Mouse (Mus musculus) hindbrain, embryonic 13.5 days (tissue): ENCODE data around the gene Slitrk4. TPM values are rescaled to one million over a fixed set of nuclear protein-coding genes. Genes with fewer than 3 reads are reported as not detected.

Experiments
- ATAC-seq: fragments of 200-750 bp; cut with Nextera tagmentation; 2 replicates; pipeline ENCODE4 v1.8.0; 2017; ENCODE audit warnings: moderate TSS enrichment; ENCODE audit not compliant: low FRiP score
- H3K27ac ChIP-seq: fragments of 300-500 bp; sonication (generic); 2 replicates; pipeline ENCODE4 v1.5.1; 2015; ENCODE audit warnings: inconsistent platforms, mild to moderate bottlenecking, moderate library complexity
- H3K27me3 ChIP-seq: fragments of 300-500 bp; sonication (generic); 2 replicates; pipeline ENCODE4 v1.6.1; 2015; ENCODE audit warnings: mild to moderate bottlenecking, inconsistent platforms
- H3K36me3 ChIP-seq: fragments of 300-500 bp; sonication (generic); 2 replicates; pipeline ENCODE4 v1.6.1; 2015; ENCODE audit warnings: mild to moderate bottlenecking, inconsistent platforms
- H3K4me1 ChIP-seq: fragments of 300-500 bp; sonication (generic); replicated peaks from 2 replicates; pipeline ENCODE4 v1.6.1; 2015; ENCODE audit warnings: inconsistent platforms
- H3K4me2 ChIP-seq: fragments of 300-500 bp; sonication (generic); 2 replicates; pipeline ENCODE4 v1.6.1; 2015; ENCODE audit warnings: inconsistent platforms, mild to moderate bottlenecking, moderate library complexity
- H3K4me3 ChIP-seq: fragments of 300-500 bp; sonication (generic); 2 replicates; pipeline ENCODE4 v1.5.1; 2015; ENCODE audit warnings: mild to moderate bottlenecking, inconsistent platforms
- H3K9ac ChIP-seq: fragments of 300-500 bp; sonication (generic); 2 replicates; pipeline ENCODE4 v1.6.1; 2015; ENCODE audit warnings: mild to moderate bottlenecking, inconsistent platforms
- H3K9me3 ChIP-seq: fragments of 300-500 bp; sonication (generic); 2 replicates; pipeline ENCODE4 v1.6.1; 2016; ENCODE audit warnings: inconsistent platforms
- WGBS: fragments of 180-500 bp; shearing (Covaris S2); methylation state at CpG from one replicate; pipeline ENCODE4 v1.1.7; 2015; 5-methylcytosine and 5-hydroxymethylcytosine counted together
- polyA plus RNA-seq: library from polyadenylated mRNA; unstranded; fragments of >200 nt; fragmentation: Nextera tagmentation; extraction: Ambion mirVana; gene quantifications from 2 replicates; pipeline ENCODE4 v1.2.1, GENCODE M21; 2015

Gene Slitrk4
- polyA plus RNA-seq, result 12.1 and 13.7 TPM in 2 replicates

DNA sequence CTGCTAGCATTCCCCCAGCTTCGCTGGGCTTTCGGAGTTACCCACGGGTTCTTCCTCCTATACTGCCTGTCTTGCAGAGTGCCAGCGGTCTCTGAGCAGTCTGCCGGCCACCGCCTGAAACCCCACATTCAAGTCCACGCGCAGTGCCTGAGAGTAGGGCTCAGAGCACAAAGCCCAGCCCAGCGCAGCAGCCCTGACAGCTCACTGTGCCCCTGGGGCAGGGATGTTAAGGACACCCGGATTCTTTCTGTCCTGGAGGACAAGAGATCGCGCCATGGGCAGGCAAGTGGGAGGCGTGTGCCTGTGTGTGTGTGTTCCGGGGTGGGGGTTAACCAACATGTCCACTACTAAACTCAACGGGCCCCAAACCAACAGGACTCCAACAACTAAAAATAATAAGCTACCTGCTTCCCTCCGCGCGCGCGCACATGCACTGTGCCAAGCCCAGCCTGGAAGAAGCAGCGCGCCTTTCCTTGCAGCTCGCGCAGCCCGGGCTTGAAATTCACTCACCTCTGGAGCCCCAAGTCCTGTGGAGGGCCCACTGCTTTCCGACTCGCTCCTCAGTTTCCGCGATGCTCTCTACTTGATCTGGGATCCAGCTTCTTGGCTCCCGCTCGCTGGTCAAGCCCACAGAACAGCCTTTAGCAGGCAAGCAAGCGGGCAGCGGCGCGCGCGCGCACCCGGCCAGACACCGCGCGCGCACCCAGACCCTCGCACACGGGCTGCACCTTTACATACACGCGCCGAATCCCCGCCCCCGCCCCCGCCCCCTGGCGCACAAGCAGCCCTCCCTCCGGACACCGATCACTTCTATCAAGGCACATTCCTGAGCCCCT is at the start of gene Slitrk4:
Gene Slitrk4, minus strand, starts transcription at position 707 of the 836 bp plus-strand sequence.
- Histone ChIP-seq H3K27ac (peak within 1 kb of the TSS; percentile 80), H3K4me3 (peak within 1 kb of the TSS; percentile 54), H3K27me3 (no peaks in the 10 kb centered on the region), H3K9me3 (no peaks in the 10 kb centered on the region), H3K4me1 (no peaks in the 10 kb centered on the region), H3K9ac (peak within 1 kb of the TSS; percentile 73), H3K36me3 (no peaks in the 10 kb centered on the region), H3K4me2 (peak within 1 kb of the TSS; percentile 60)
- peak; percentile 79 for ATAC-seq
- whole genome bisulfite sequencing, result 12% methylated on average over 54 of the region's 54 CpGs

DNA sequence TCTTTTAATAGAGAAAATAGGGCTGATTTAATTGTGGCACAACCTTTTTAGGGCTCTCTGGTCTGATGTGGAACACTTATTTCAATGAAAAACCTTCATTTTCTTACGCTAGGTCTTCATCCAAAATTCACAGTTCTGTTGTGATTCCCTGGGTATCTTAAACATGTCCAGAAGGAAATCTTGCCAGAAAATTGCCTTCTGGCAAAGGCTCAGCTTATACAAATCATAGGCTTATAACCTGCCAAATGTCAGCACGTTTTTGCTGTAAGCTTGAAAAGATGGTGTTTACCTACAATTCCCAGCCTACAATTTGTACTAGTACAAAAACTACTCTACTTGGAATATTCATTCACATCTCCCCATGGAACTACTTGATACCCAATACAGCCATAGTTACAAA is 42.7 kb upstream of the Slitrk4 start:
- no peaks in the 10 kb centered on the region for H3K27me3 ChIP-seq
- ATAC-seq, result no peak
- H3K9ac ChIP-seq, result no peak overlapping the region
- H3K27ac ChIP-seq, result no peak overlapping the region
- no peaks in the 10 kb centered on the region for H3K9me3 ChIP-seq
- no peaks in the 10 kb centered on the region for H3K4me1 ChIP-seq
- H3K36me3 ChIP-seq, result no peaks in the 10 kb centered on the region
- no peak overlapping the region for H3K4me3 ChIP-seq
- H3K4me2 ChIP-seq, result no peak overlapping the region
- WGBS, result 78% methylated on average over 2 of the region's 2 CpGs

DNA sequence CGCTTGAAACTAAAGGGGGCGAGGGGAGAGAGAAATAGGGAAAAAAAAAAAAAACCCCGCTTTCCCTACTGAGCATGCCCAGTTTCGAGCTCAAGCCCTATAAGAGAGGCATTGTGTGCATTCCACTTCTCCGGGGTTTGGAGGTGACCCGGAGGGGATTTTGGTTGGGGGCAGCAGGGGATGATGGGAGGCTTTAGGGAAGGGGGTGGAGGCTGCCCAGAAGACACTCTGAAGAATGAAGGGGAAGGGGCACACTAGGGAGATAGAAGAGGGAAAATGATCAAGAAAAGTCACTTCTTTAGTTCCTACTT is 1.1 kb upstream of the Slitrk4 start:
- Histone ChIP-seq H3K4me1 (no peaks in the 10 kb centered on the region), H3K9me3 (no peaks in the 10 kb centered on the region), H3K4me2 (peak overlapping the region; percentile 60), H3K9ac (no peak overlapping the region), H3K27me3 (no peaks in the 10 kb centered on the region), H3K27ac (0 out of 2 replicates have a peak overlapping the region, but pooled peaks have one; percentile 8), H3K4me3 (peak overlapping the region; percentile 54), H3K36me3 (no peaks in the 10 kb centered on the region)
- peak; percentile 47 for ATAC-seq
- 7% methylated on average over 6 of the region's 6 CpGs for WGBS

DNA sequence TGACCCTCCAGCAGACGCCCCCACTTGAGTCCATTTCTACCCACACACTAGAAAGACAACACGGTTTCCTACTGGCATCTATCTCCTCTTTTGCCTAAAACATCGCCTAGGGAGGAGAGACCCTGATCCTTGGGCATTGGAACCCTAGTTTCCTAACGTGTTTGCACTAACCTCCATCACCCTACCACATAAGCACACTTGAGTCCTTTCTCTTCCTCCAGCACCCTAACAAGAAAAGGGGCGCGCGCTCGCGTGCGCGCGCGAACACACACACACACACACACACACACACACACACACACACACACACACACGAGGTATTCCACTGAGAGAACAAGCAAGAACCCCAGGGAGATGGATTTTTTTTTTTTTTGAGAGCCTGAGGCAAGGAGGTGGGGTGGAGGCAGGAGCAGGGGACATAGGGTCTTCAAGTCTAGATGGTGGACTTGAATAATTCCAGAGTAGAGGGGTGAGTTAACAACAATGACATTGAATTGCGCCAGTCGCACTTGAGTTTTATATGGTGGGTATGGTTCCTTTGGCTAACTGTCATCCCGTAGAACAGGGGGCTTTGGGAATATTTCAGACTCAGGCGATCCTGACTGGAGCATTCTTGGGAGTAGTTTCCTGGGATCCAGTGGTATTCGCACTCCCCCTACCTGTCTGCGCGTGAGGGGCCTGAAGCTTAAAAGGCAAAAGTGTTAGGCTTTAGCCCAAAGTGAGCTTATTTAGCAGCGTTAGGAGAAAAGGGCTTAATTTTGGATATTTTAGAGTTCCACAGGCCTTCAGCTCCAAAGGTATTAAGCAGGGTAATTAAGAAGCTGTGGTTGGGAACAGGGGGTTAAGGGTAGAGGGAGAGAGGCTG is 562 bp upstream of the Slitrk4 start:
- no peaks in the 10 kb centered on the region for H3K27me3 ChIP-seq
- no peaks in the 10 kb centered on the region for H3K36me3 ChIP-seq
- WGBS, result 16% methylated on average over 21 of the region's 22 CpGs
- H3K27ac ChIP-seq, result peak overlapping the region; percentile 80
- H3K4me2 ChIP-seq, result peak overlapping the region; percentile 60
- H3K9ac ChIP-seq, result peak overlapping the region; percentile 73
- H3K4me1 ChIP-seq, result no peaks in the 10 kb centered on the region
- peak; percentile 57 for ATAC-seq
- H3K4me3 ChIP-seq, result peak overlapping the region; percentile 54
- no peaks in the 10 kb centered on the region for H3K9me3 ChIP-seq

DNA sequence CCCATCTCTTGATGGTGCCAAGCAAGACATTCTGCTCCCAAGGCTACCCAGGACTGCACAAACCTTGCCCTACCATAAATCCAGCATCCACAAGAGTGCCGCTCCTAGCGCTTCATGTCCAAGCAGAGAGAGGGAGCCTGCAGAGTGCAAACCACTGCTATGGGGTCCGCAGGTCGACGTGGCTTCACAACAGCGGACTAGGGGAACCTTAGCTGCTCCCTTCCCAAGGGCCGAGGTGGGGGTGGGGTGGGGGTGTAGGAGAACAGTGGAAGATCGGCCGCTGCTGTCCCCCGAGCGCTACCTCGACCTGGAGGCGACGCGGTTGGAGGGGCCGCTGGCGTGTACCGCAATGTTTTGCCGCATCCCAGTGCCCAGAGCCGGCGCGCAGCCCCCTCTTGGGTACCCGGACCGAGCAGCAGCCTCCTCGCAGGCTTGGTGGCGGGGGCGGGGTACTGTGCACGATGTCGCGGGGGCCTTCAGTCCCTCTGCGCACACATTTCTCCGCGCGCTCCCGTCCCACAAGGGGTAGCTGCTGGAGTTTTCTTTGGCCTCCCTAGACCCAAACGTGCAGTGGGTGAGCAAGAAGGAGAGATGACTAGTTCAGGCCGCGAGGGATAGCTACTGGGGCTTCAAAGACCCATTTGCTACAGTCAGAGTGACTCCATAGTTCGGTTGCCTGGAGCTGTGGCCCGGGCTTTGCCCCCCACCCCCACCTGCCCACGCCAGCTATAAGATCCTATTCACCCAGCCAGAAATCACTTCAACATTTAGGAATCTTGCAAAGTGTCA is 1.1 kb downstream of the Slitrk4 start:
- WGBS, result 10% methylated on average over 41 of the region's 41 CpGs
- H3K4me1 ChIP-seq, result no peaks in the 10 kb centered on the region
- peak overlapping the region; percentile 54 for H3K4me3 ChIP-seq
- no peaks in the 10 kb centered on the region for H3K27me3 ChIP-seq
- H3K27ac ChIP-seq, result peak overlapping the region; percentile 80
- no peaks in the 10 kb centered on the region for H3K9me3 ChIP-seq
- no peaks in the 10 kb centered on the region for H3K36me3 ChIP-seq
- H3K4me2 ChIP-seq, result peak overlapping the region; percentile 60
- ATAC-seq, result peak; percentile 66
- H3K9ac ChIP-seq, result peak overlapping the region; percentile 73

DNA sequence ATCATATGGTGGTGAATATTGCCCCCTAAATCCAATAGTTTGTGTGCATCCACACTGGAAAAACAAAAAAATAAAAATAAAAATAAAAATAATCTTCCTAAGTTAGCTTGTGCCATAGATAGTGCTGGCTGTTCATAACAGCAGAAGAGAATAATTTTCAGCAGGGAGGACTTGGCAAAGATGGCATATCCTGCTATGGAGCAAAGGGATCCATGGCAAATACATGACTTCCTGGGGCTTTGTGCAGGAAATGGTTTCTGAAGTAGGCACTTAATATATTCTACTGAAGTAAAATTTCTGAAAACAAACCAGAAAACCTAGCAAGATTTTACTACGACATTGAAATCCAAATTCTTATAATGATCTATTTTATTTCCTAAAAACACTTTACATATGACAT is 13.3 kb downstream of the Slitrk4 start:
- no peak overlapping the region for H3K4me2 ChIP-seq
- no peak overlapping the region for H3K4me3 ChIP-seq
- 100% methylated on average over 1 of the region's 1 CpGs for WGBS
- no peaks in the 10 kb centered on the region for H3K9me3 ChIP-seq
- H3K4me1 ChIP-seq, result no peaks in the 10 kb centered on the region
- H3K36me3 ChIP-seq, result no peaks in the 10 kb centered on the region
- no peak overlapping the region for H3K27ac ChIP-seq
- H3K27me3 ChIP-seq, result no peaks in the 10 kb centered on the region
- no peak for ATAC-seq
- no peak overlapping the region for H3K9ac ChIP-seq

Other genes starting within 250 kb of the Slitrk4 start
- gene Gm6760, start 124.8 kb downstream of the Slitrk4 start, polyA plus RNA-seq, result not detected in 2 replicates
- gene 3830417A13Rik, start 103.4 kb downstream of the Slitrk4 start, polyA plus RNA-seq, result not detected in 2 replicates